Mouse (Mus musculus) T-helper 2 cell (primary cell): ENCODE measurements around the gene Cfap100.

ENCODE experiments used
- in situ Hi-C: fragments of 300-600 bp; cut with MboI, MseI; formaldehyde crosslinking; loops from one replicate; pipeline ENCODE4 v1.15.1; 2025; ENCODE audit warnings: high pct_unique_total_duplicates

Gene Cfap100

GRCm38 (mm10) chr6:90377708-90378107 is 50.9 kb downstream of the Cfap100 start:
- in situ Hi-C loops: no loop called here

- in situ Hi-C loops: no loop called here
These were observed 54.0 kb downstream of the Cfap100 start for GRCm38 (mm10) chr6:90374647-90375046.

- in situ Hi-C loops: no loop called here
These were observed 58.7 kb downstream of the Cfap100 start for GRCm38 (mm10) chr6:90369725-90370553.

GRCm38 (mm10) chr6:90368976-90369724 is 59.4 kb downstream of the Cfap100 start, which contains the start of gene Zxdc:
TSS of gene Zxdc (plus strand) at chr6:90369492.
- in situ Hi-C loops: no loop called here

GRCm38 (mm10) chr6:90363301-90363700 is 65.3 kb downstream of the Cfap100 start:
- in situ Hi-C loops: no loop called here

GRCm38 (mm10) chr6:90360922-90361614 is 67.5 kb downstream of the Cfap100 start:
- in situ Hi-C loops: no loop called here

- in situ Hi-C loops: no loop called here
These were observed 68.4 kb downstream of the Cfap100 start for GRCm38 (mm10) chr6:90360024-90360781.

- in situ Hi-C loops: no loop called here
These were observed 69.2 kb downstream of the Cfap100 start for GRCm38 (mm10) chr6:90359445-90359844.

- in situ Hi-C loops: no loop called here
These were observed 70.5 kb downstream of the Cfap100 start for GRCm38 (mm10) chr6:90358142-90358541.
